Mouse (Mus musculus) forebrain, embryonic 15.5 days (tissue): ENCODE measurements around the gene Sorbs1. TPM values are rescaled to one million over a fixed set of nuclear protein-coding genes. Genes with fewer than 3 reads are reported as not detected.

Experiments
- ATAC-seq: fragments of 200-750 bp; cut with Nextera tagmentation; replicated peaks from 2 replicates; pipeline ENCODE4 v1.8.0; 2017; ENCODE audit warnings: mild to moderate bottlenecking, moderate TSS enrichment, moderate library complexity
- H3K27ac ChIP-seq: fragments of 300-500 bp; sonication (generic); replicated peaks from 2 replicates; pipeline ENCODE4 v1.5.1; 2015; ENCODE audit warnings: mild to moderate bottlenecking, inconsistent platforms
- H3K27me3 ChIP-seq: fragments of 300-500 bp; sonication (generic); 2 replicates; pipeline ENCODE4 v1.6.1; 2015; ENCODE audit warnings: inconsistent platforms
- H3K36me3 ChIP-seq: fragments of 300-500 bp; sonication (generic); 2 replicates; pipeline ENCODE4 v1.6.1; 2015; ENCODE audit warnings: mild to moderate bottlenecking, inconsistent platforms
- H3K4me1 ChIP-seq: fragments of 300-500 bp; sonication (generic); 2 replicates; pipeline ENCODE4 v1.6.1; 2015; ENCODE audit warnings: inconsistent platforms
- H3K4me2 ChIP-seq: fragments of 300-500 bp; sonication (generic); replicated peaks from 2 replicates; pipeline ENCODE4 v1.6.1; 2015; ENCODE audit warnings: mild to moderate bottlenecking, inconsistent platforms
- H3K4me3 ChIP-seq: fragments of 300-500 bp; sonication (generic); 2 replicates; pipeline ENCODE4 v1.5.1; 2015; ENCODE audit warnings: mild to moderate bottlenecking, inconsistent platforms
- H3K9ac ChIP-seq: fragments of 300-500 bp; sonication (generic); replicated peaks from 2 replicates; pipeline ENCODE4 v1.6.1; 2015; ENCODE audit warnings: mild to moderate bottlenecking, inconsistent platforms
- H3K9me3 ChIP-seq: fragments of 300-500 bp; sonication (generic); 2 replicates; pipeline ENCODE4 v1.6.1; 2016; ENCODE audit warnings: inconsistent platforms
- WGBS: fragments of 180-500 bp; shearing (Covaris S2); methylation state at CpG from one replicate; pipeline ENCODE4 v1.1.7; 2015; ENCODE audit warnings: mixed read lengths; 5-methylcytosine and 5-hydroxymethylcytosine counted together
- polyA plus RNA-seq: library from polyadenylated mRNA; unstranded; fragments of >200 nt; fragmentation: Nextera tagmentation; extraction: Ambion mirVana; gene quantifications from 2 replicates; pipeline ENCODE4 v1.2.1, GENCODE M21; 2015

Sorbs1 gene
- polyA plus RNA-seq, 1 experiment from 2014 or later, result 111 TPM

DNA sequence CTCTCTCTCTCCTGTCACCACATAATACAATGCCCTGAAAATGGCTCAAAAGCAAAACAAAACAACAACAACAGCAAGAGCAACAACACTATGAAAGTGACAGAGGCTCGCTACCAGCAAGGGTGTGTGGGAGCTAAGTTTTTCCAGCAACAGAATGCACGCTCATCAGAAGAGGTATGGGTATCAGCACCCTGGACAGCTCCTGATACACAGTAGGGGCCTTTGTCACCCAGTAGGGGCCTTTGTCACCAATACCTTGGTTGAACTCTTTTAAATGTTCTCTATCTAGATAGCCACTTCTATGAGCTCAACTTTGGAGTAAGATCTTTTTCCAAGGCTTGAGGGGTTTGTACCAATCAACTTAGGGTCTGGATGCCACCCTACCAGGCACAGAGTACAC, 138.9 kb downstream of the Sorbs1 start:
- no peak for ATAC-seq
- no peaks in the 10 kb centered on the region for H3K27me3 ChIP-seq
- H3K4me2 ChIP-seq, result no peak overlapping the region
- H3K27ac ChIP-seq, result no peak overlapping the region
- no peak overlapping the region for H3K9ac ChIP-seq
- WGBS, result 96% methylated on average over 2 of the region's 2 CpGs
- H3K4me3 ChIP-seq, result no peak overlapping the region
- peaks cover 29% of the 10 kb centered on the region for H3K4me1 ChIP-seq
- no peaks in the 10 kb centered on the region for H3K9me3 ChIP-seq
- no peaks in the 10 kb centered on the region; the same call in 1 of the 2 replicates for H3K36me3 ChIP-seq

DNA sequence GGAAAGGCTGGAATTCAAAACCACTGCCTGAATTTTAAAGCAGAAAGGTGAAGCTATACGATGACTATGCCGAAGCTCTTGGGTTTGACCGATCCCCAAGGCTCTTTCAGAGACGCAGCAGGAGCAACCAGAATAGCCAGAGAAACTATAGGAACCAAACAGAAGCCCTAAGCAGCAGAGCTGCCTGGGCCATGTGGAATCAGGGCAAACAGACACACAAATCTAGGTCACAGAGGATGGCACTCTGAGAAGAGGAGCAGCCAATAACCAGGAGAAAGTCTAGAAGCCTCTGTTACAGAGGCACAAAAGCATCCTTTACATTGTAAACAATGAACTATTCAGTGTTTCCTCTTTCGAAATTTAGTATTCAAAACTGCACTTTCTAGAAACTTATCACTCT, 140.9 kb downstream of the Sorbs1 start:
- peak overlapping the region; percentile 51; the same call in 1 of the 2 replicates for H3K27ac ChIP-seq
- H3K4me1 ChIP-seq, result peaks cover 21% of the 10 kb centered on the region; the same call in 1 of the 2 replicates
- H3K4me2 ChIP-seq, result no peak overlapping the region
- ATAC-seq, result no peak
- no peak overlapping the region for H3K4me3 ChIP-seq
- H3K9ac ChIP-seq, result no peak overlapping the region
- H3K27me3 ChIP-seq, result no peaks in the 10 kb centered on the region
- 83% methylated on average over 5 of the region's 5 CpGs for WGBS
- peaks cover 8% of the 10 kb centered on the region for H3K36me3 ChIP-seq
- no peaks in the 10 kb centered on the region for H3K9me3 ChIP-seq

DNA sequence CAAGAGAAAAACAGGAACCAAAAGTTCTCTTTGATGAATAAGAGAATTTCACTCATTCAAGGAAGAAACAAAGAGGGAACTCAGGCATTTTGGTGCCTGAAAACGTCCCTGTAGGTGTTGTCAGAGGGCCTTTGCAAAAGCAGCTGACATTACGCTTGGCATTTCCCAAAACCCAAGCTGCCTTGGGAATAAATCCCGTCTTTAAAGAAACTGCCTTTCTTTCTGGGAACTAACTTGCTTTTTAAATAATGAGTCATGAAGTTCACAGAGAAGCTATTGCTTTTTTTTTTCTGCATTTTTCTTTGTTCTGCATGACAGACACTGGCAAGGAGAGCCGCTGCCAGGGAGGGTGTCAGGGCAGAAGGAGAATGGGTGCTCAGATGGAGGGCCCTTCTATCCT, 141.7 kb downstream of the Sorbs1 start:
- Histone ChIP-seq H3K27ac (peak overlapping the region; percentile 51), H3K36me3 (peaks cover 8% of the 10 kb centered on the region), H3K4me3 (no peak overlapping the region), H3K9ac (no peak overlapping the region), H3K9me3 (no peaks in the 10 kb centered on the region), H3K27me3 (no peaks in the 10 kb centered on the region), H3K4me2 (no peak overlapping the region), H3K4me1 (peaks cover 13% of the 10 kb centered on the region)
- no peak for ATAC-seq
- WGBS, result 14% methylated on average over 4 of the region's 4 CpGs

DNA sequence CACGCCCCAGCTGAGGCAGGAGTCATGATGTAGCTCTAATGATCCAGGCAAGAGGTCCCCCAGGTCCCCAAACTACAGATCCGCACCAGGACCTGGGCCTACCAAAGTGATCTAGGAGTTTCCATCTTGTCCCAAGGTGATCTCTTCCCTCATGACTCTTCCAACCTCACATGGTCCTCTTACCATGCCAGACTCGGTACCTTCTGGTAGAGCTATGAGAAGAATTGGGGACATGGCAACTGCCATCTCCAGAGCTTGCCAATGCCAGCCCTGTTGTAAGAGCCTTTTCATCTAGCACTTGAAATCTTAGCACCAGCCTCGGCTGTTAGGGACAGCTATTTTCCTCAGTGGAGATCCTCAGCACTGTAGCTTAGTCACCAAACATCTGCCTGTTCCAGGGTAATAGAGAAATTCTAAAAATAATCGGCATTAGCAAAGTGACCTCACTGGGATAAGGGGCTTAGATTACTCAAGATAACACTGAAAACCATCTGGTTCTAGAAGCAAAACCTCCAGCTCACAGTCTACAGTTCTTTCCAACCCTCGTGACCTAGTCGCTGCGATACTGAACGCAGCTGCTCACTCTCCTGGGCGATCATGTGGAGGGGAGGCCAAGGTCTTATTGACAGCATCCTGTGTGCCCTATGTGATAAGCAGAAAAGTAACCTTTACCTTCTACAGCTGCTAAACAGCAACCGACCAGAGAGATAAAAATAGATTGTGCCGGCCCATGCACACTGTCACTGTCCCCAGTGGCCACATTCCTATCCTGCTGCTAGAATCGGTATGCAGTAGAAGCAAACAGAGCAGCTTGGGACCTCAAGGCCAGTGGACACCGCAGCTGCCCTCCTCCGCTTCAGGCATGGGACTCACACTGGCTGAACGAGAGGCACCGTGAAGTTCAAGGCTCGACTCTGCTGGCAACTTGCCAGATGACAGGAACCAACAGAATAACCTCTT, 143.4 kb downstream of the Sorbs1 start:
- Histone ChIP-seq H3K4me1 (peaks cover 30% of the 10 kb centered on the region), H3K4me3 (no peak overlapping the region), H3K27me3 (no peaks in the 10 kb centered on the region), H3K4me2 (no peak overlapping the region), H3K9ac (no peak overlapping the region), H3K27ac (no peak overlapping the region), H3K36me3 (peaks cover 8% of the 10 kb centered on the region), H3K9me3 (no peaks in the 10 kb centered on the region)
- 82% methylated on average over 18 of the region's 18 CpGs for WGBS
- no peak for ATAC-seq

DNA sequence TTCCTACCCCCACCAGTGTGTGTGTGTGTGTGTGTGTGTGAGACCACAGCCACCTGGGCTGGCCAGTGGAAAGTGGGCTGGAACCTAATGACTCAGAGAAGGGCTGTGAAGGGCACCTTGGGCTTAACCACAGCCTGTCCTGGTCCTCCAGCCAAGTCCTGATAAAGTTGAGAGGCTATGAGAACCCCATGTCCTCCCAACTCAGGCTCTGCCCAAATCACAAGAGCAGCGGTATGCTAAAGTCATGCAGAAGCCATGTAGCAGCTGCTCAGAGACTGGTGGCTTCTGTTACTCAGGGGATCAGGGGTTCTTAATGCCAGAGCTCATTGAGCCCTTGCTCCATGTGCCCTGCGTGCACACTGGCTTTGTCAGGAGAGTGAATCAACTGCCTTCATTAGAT, 145.1 kb downstream of the Sorbs1 start:
- no peak overlapping the region for H3K4me3 ChIP-seq
- H3K27ac ChIP-seq, result no peak overlapping the region
- WGBS, result 93% methylated on average over 2 of the region's 2 CpGs
- H3K4me1 ChIP-seq, result peaks cover 31% of the 10 kb centered on the region
- peaks cover 22% of the 10 kb centered on the region for H3K36me3 ChIP-seq
- H3K27me3 ChIP-seq, result no peaks in the 10 kb centered on the region
- H3K4me2 ChIP-seq, result no peak overlapping the region
- H3K9me3 ChIP-seq, result no peaks in the 10 kb centered on the region
- ATAC-seq, result no peak
- H3K9ac ChIP-seq, result no peak overlapping the region

DNA sequence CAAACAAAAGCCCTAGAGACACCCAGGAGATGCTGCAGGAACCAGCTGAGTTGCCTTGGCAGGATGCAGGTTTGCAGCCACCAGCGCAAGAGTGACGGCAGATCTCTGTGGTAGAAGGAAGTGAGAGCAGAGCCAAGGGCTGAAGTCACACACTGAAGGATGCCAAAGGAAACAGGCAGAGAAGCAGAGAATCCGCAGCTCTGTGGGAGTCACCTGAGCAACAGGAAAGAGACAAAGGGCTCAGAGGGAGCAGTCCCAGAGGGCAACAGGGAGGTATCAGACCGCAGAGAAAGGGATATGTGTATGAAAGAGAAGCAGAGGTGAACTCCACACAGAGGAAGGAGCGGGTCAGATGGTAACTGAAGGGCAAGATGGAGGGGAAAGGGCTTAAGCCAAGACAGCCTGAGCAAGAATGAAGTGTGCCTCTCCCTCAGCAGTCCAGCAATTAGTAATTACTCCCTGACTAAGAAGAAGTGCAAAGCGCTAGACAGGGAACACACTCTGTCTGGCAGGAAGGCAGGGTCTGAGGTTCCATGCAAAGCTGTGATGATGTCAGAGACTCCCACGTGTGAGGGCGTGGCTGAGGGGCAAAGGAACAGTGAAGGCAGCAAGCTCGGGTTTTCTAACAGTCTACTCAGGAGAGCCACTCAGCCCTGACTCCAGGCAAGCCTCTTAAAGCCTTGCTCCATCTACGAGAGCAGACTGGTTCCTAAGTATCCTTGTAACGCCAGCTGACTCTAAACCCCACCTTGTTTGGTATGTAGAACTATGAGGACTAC, 147.2 kb downstream of the Sorbs1 start:
- Histone ChIP-seq H3K9me3 (no peaks in the 10 kb centered on the region), H3K27ac (peak overlapping the region; percentile 80), H3K4me3 (no peak overlapping the region), H3K27me3 (no peaks in the 10 kb centered on the region), H3K9ac (no peak overlapping the region), H3K4me1 (peaks cover 25% of the 10 kb centered on the region), H3K4me2 (0 out of 2 replicates have a peak overlapping the region, but pooled peaks have one; percentile 4), H3K36me3 (peaks cover 26% of the 10 kb centered on the region)
- ATAC-seq, result peak; percentile 81
- 26% methylated on average over 11 of the region's 11 CpGs for WGBS

DNA sequence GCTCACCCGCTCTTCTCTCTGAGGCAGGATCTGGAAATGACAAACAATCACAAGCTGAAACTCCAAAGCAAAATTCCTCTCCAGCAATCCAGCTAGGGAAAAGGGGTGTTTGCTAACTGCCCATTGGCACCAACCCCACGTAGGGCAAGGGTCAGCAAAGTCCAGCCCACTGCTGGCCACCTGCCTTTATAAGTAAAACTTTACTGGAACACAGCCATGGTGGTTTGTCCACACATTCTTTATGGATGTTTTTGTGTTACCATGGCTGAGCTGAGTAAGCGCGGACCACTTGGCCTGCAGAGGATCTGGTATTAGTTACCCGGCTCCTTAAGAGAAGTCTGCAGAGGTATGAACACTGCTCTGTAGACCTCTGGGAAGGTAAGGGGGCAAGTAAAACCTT, 148.4 kb downstream of the Sorbs1 start:
- no peaks in the 10 kb centered on the region for H3K27me3 ChIP-seq
- no peak overlapping the region for H3K4me3 ChIP-seq
- 0 out of 2 replicates have a peak overlapping the region, but pooled peaks have one; percentile 1 for H3K27ac ChIP-seq
- H3K36me3 ChIP-seq, result peaks cover 26% of the 10 kb centered on the region
- 76% methylated on average over 5 of the region's 5 CpGs for WGBS
- ATAC-seq, result no peak
- no peaks in the 10 kb centered on the region for H3K9me3 ChIP-seq
- H3K4me2 ChIP-seq, result no peak overlapping the region
- H3K4me1 ChIP-seq, result peaks cover 36% of the 10 kb centered on the region
- H3K9ac ChIP-seq, result no peak overlapping the region

DNA sequence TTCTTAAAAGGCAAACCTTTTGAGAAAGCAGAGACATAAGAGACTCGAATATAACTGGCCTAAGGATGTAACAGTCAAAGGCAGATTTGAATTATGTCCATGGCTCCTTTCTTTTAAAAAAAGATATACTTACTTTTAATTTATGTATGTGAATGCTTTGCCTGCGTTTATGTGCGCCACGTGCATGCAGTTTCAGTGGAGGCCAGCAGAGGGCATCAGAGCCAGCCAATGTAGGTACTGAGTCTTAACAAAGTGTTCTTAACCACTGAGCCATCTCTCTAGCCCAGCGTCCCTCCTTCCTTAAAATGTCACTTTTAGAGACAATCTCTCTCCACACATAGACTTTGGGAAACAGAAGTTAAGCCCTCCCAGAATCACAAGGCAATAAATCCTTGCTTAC, 150.1 kb downstream of the Sorbs1 start:
- Histone ChIP-seq H3K4me3 (no peak overlapping the region), H3K9me3 (no peaks in the 10 kb centered on the region), H3K9ac (no peak overlapping the region), H3K4me2 (no peak overlapping the region), H3K36me3 (peaks cover 17% of the 10 kb centered on the region), H3K4me1 (peaks cover 38% of the 10 kb centered on the region), H3K27ac (no peak overlapping the region), H3K27me3 (no peaks in the 10 kb centered on the region)
- ATAC-seq, result no peak
- WGBS, result 91% methylated on average over 5 of the region's 5 CpGs

DNA sequence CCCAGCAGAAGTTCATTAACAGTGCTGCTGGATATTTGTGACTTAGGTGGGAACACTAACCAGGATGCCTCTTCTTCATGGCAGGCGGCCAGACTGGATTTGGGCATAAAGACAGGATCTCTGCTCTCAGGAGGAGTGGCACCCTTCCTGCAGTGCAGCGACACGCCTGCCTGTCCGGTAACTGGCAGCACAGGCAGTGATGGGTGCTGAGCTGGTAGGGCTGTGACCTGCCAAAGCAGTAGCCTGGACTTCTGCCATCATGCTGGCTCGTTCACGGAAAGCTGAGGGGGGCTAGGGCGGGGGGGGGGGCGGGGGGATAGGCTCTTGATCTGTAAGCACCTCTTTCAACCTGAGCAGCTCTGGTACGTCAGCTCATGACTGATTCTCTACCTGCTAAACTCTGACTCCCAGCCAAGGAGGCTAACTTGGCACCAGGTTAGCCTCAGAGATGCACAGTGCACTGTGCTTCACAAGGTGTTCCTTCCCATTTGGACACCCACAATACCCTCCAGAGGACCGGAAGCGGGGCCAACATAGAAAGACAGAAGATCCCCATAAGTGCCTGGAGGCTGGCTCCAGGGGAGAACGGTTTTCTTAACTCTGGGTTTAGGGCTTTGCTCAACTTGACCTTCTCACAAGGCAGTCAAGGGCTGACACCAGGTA, 151.2 kb downstream of the Sorbs1 start:
- Histone ChIP-seq H3K4me1 (peaks cover 38% of the 10 kb centered on the region), H3K27ac (no peak overlapping the region), H3K4me2 (no peak overlapping the region), H3K4me3 (no peak overlapping the region), H3K9ac (no peak overlapping the region), H3K36me3 (peaks cover 17% of the 10 kb centered on the region), H3K9me3 (no peaks in the 10 kb centered on the region), H3K27me3 (no peaks in the 10 kb centered on the region)
- 54% methylated on average over 12 of the region's 12 CpGs for WGBS
- ATAC-seq, result no peak

DNA sequence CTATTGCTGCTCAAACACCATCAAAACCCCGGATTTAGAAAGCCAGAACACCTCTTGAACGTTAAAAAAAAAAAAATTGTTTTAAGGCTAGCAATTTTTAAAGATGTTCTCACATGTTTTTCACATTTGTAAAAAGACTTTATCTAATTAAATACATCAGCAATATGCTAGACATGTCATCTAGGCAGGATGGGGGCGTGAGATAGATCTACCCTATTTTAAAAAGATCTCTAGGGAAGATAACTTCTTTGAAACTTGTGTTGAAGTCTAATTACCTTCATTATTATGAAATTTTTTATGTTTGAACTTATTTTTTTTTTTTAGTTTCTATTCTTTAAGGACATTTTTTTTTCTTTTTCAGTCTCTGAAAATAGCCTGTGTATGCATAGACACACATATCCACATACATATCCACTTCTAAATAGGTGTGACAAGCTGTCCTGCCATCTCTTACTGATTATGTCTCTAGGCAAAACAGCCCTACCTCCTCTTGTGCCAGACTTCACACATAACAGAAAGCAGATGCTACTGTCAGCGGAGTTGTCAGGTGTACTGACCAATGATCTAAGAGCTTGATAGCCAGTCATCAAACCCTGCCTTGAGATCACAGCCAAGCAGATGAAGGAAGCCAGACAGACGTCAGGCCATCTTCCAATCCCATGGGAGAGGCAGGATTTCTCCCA, 153.7 kb downstream of the Sorbs1 start:
- ATAC-seq, result no peak
- H3K4me1 ChIP-seq, result peaks cover 21% of the 10 kb centered on the region
- H3K9me3 ChIP-seq, result no peaks in the 10 kb centered on the region
- no peak overlapping the region for H3K27ac ChIP-seq
- H3K4me3 ChIP-seq, result no peak overlapping the region
- H3K4me2 ChIP-seq, result no peak overlapping the region
- 75% methylated on average over 5 of the region's 5 CpGs for WGBS
- peaks cover 17% of the 10 kb centered on the region for H3K36me3 ChIP-seq
- no peaks in the 10 kb centered on the region for H3K27me3 ChIP-seq
- no peak overlapping the region for H3K9ac ChIP-seq
